Mouse (Mus musculus) embryonic facial prominence, embryonic 10.5 days (tissue): Measurements from ENCODE around the gene Npm1. TPM values are rescaled to one million over a fixed set of nuclear protein-coding genes. Genes with fewer than 3 reads are reported as not detected.

Experiments
- DNase-seq: peaks from one replicate; pipeline ENCODE4 v3.0.0-alpha.2; 2017; ENCODE audit warnings: low spot score
- H3K27ac ChIP-seq: fragments of 300-500 bp; sonication (generic); replicated peaks from 2 replicates; pipeline ENCODE4 v1.5.1; 2016; ENCODE audit warnings: mild to moderate bottlenecking
- H3K27me3 ChIP-seq: fragments of 300-500 bp; sonication (generic); replicated peaks from 2 replicates; pipeline ENCODE4 v1.6.1; 2016; ENCODE audit warnings: low read depth, mild to moderate bottlenecking; ENCODE audit not compliant: poor library complexity, severe bottlenecking
- H3K36me3 ChIP-seq: fragments of 300-500 bp; sonication (generic); replicated peaks from 2 replicates; pipeline ENCODE4 v1.6.1; 2016; ENCODE audit warnings: mild to moderate bottlenecking, moderate library complexity
- H3K4me1 ChIP-seq: fragments of 300-500 bp; sonication (generic); 2 replicates; pipeline ENCODE4 v1.6.1; 2016
- H3K4me3 ChIP-seq: fragments of 300-500 bp; sonication (generic); 2 replicates; pipeline ENCODE4 v1.5.1; 2016; ENCODE audit warnings: mild to moderate bottlenecking, moderate library complexity
- H3K9me3 ChIP-seq: fragments of 300-500 bp; sonication (generic); 2 replicates; pipeline ENCODE4 v1.6.1; 2016; ENCODE audit warnings: mild to moderate bottlenecking
- WGBS: fragments of 180-500 bp; shearing (Covaris S2); methylation state at CpG from one replicate; pipeline ENCODE4 v1.1.7; 2016; 5-methylcytosine and 5-hydroxymethylcytosine counted together
- polyA plus RNA-seq: library from polyadenylated mRNA; unstranded; fragments of >200 nt; fragmentation: Nextera tagmentation; extraction: Ambion mirVana; gene quantifications from 2 replicates; pipeline ENCODE4 v1.2.1, GENCODE M21; 2016

The Npm1 gene
- polyA plus RNA-seq, 1 experiment from 2014 or later: 1,604 TPM

GRCm38 (mm10) chr11:33149088-33149436 lies 13.9 kb downstream of the Npm1 start:
- Histone ChIP-seq H3K4me1 (peaks cover 45% of the 10 kb centered on the region), H3K36me3 (peaks cover 49% of the 10 kb centered on the region), H3K27ac (no peak overlapping the region), H3K27me3 (peaks cover 39% of the 10 kb centered on the region), H3K9me3 (no peaks in the 10 kb centered on the region), H3K4me3 (no peak overlapping the region)
- no peak for DNase-seq
- whole genome bisulfite sequencing: 38% methylated on average over 3 of the region's 3 CpGs

- H3K4me3 ChIP-seq: peak overlapping the region; percentile 70
- peaks cover 43% of the 10 kb centered on the region for H3K36me3 ChIP-seq
- no peak overlapping the region for H3K27ac ChIP-seq
- WGBS: 6% methylated on average over 23 of the region's 23 CpGs
- peaks cover 44% of the 10 kb centered on the region for H3K27me3 ChIP-seq
- DNase-seq: peak; percentile 88
- H3K9me3 ChIP-seq: no peaks in the 10 kb centered on the region
- peaks cover 50% of the 10 kb centered on the region for H3K4me1 ChIP-seq
Measured at GRCm38 (mm10) chr11:33148338-33149087, 14.5 kb downstream of the Npm1 start.

- peaks cover 57% of the 10 kb centered on the region for H3K4me1 ChIP-seq
Measured at GRCm38 (mm10) chr11:33147572-33148337, 15.3 kb downstream of the Npm1 start.

GRCm38 (mm10) chr11:33147171-33147571 lies 15.8 kb downstream of the Npm1 start, which contains the start of gene Fgf18:
TSS of gene Fgf18 (minus strand) at chr11:33147400.
- Histone ChIP-seq H3K27me3 (peaks cover 57% of the 10 kb centered on the region), H3K36me3 (peaks cover 30% of the 10 kb centered on the region), H3K9me3 (no peaks in the 10 kb centered on the region), H3K27ac (peak within 1 kb of the TSS; percentile 77), H3K4me1 (peaks cover 60% of the 10 kb centered on the region), H3K4me3 (peak within 1 kb of the TSS; percentile 70)
- peak; percentile 68 for DNase-seq
- under 1% methylated on average over 50 of the region's 53 CpGs for WGBS

More at GRCm38 (mm10) chr11:33147572-33148337, 15.3 kb downstream of the Npm1 start:
- WGBS: under 1% methylated on average over 85 of the region's 85 CpGs
- Histone ChIP-seq H3K27me3 (peaks cover 52% of the 10 kb centered on the region), H3K9me3 (no peaks in the 10 kb centered on the region), H3K36me3 (peaks cover 36% of the 10 kb centered on the region), H3K4me3 (peak overlapping the region; percentile 70), H3K27ac (peak overlapping the region; percentile 77)
- DNase-seq: peak; percentile 77

GRCm38 (mm10) chr11:33146651-33147131 lies 16.3 kb downstream of the Npm1 start:
- peaks cover 61% of the 10 kb centered on the region for H3K27me3 ChIP-seq
- peaks cover 25% of the 10 kb centered on the region for H3K36me3 ChIP-seq
- peak overlapping the region; percentile 70 for H3K4me3 ChIP-seq
- H3K27ac ChIP-seq: peak overlapping the region; percentile 77; the same call in 1 of the 2 replicates
- WGBS: 2% methylated on average over 30 of the region's 30 CpGs
- peaks cover 60% of the 10 kb centered on the region for H3K4me1 ChIP-seq
- no peaks in the 10 kb centered on the region for H3K9me3 ChIP-seq
- DNase-seq: peak; percentile 52

GRCm38 (mm10) chr11:33146143-33146497 lies 16.9 kb downstream of the Npm1 start:
- WGBS: 9% methylated on average over 9 of the region's 9 CpGs
- Histone ChIP-seq H3K4me1 (peaks cover 60% of the 10 kb centered on the region), H3K27me3 (peaks cover 61% of the 10 kb centered on the region), H3K27ac (0 out of 2 replicates have a peak overlapping the region, but pooled peaks have one; percentile 2), H3K36me3 (peaks cover 20% of the 10 kb centered on the region), H3K4me3 (peak overlapping the region; percentile 70), H3K9me3 (no peaks in the 10 kb centered on the region)
- no peak for DNase-seq

- DNase-seq: peak; percentile 31
- H3K36me3 ChIP-seq: peaks cover 13% of the 10 kb centered on the region
- H3K4me3 ChIP-seq: peak overlapping the region; percentile 70
- WGBS: 25% methylated on average over 7 of the region's 7 CpGs
- peaks cover 60% of the 10 kb centered on the region for H3K4me1 ChIP-seq
- H3K27ac ChIP-seq: peak overlapping the region; percentile 24; the same call in 1 of the 2 replicates
- H3K9me3 ChIP-seq: no peaks in the 10 kb centered on the region
- H3K27me3 ChIP-seq: peaks cover 62% of the 10 kb centered on the region
Measured at GRCm38 (mm10) chr11:33145201-33146142, 17.5 kb downstream of the Npm1 start.

GRCm38 (mm10) chr11:33143906-33144305 lies 19.1 kb downstream of the Npm1 start:
- H3K4me1 ChIP-seq: peaks cover 60% of the 10 kb centered on the region
- peaks cover 64% of the 10 kb centered on the region for H3K27me3 ChIP-seq
- peak; percentile 28 for DNase-seq
- no peak overlapping the region for H3K4me3 ChIP-seq
- 15% methylated on average over 9 of the region's 9 CpGs for WGBS
- no peak overlapping the region for H3K27ac ChIP-seq
- H3K9me3 ChIP-seq: no peaks in the 10 kb centered on the region
- no peaks in the 10 kb centered on the region for H3K36me3 ChIP-seq

GRCm38 (mm10) chr11:33142801-33143200 lies 20.2 kb downstream of the Npm1 start:
- H3K36me3 ChIP-seq: no peaks in the 10 kb centered on the region
- H3K4me1 ChIP-seq: peaks cover 51% of the 10 kb centered on the region
- H3K9me3 ChIP-seq: no peaks in the 10 kb centered on the region
- WGBS: 90% methylated on average over 1 of the region's 1 CpGs
- no peak overlapping the region for H3K27ac ChIP-seq
- peaks cover 63% of the 10 kb centered on the region for H3K27me3 ChIP-seq
- peak; percentile 9 for DNase-seq
- H3K4me3 ChIP-seq: no peak overlapping the region

- H3K9me3 ChIP-seq: no peaks in the 10 kb centered on the region
- peaks cover 32% of the 10 kb centered on the region for H3K4me1 ChIP-seq
- H3K27me3 ChIP-seq: peaks cover 36% of the 10 kb centered on the region
- no peaks in the 10 kb centered on the region for H3K36me3 ChIP-seq
- no peak for DNase-seq
- H3K27ac ChIP-seq: no peak overlapping the region
- no peak overlapping the region for H3K4me3 ChIP-seq
- WGBS: 90% methylated on average over 5 of the region's 5 CpGs
Measured at GRCm38 (mm10) chr11:33140111-33140460, 22.9 kb downstream of the Npm1 start.

- H3K36me3 ChIP-seq: no peaks in the 10 kb centered on the region
- H3K27ac ChIP-seq: no peak overlapping the region
- H3K9me3 ChIP-seq: no peaks in the 10 kb centered on the region
- 79% methylated on average over 9 of the region's 9 CpGs for WGBS
- H3K4me1 ChIP-seq: peaks cover 28% of the 10 kb centered on the region
- no peak overlapping the region for H3K4me3 ChIP-seq
- H3K27me3 ChIP-seq: peaks cover 31% of the 10 kb centered on the region
- no peak for DNase-seq
Measured at GRCm38 (mm10) chr11:33139458-33140110, 23.4 kb downstream of the Npm1 start.
